1 mouse cellular context compared by ENCODE assay signal in genomic region chr16:94317752-94318151, GRCm38 (mm10).
TF ChIP-seq lines count a peak whose summit lies in the region.

No protein-coding gene starts in this region.

TF ChIP-seq in MEL, 35 proteins besides CTCF, POLR2A, EP300 and RAD21:
- TF ChIP-seq HCFC1 (IDR thresholded peaks at IDR 0.05; ENCODE audit: low read depth, low read length) (peak; percentile 28; the same call in 1 of the 2 replicates), NELFE (IDR thresholded peaks at IDR 0.05; ENCODE audit: low read depth, low read length) (no peak), GATA1 (IDR thresholded peaks at IDR 0.05; ENCODE audit: low read depth, low read length) (peak; percentile 72), ZKSCAN1 (IDR thresholded peaks at IDR 0.05; ENCODE audit: low read depth, low read length) (no peak), ELF1 (IDR thresholded peaks at IDR 0.05; ENCODE audit: low read depth, low read length) (0 out of 2 replicates have a peak, but pooled peaks have one; percentile 52), TAL1 (IDR thresholded peaks at IDR 0.05; ENCODE audit: low read length) (no peak), RCOR1 (IDR thresholded peaks at IDR 0.05; ENCODE audit: low read depth, low read length) (peak; percentile 40), TCF12 (IDR thresholded peaks at IDR 0.05; ENCODE audit: low read depth, low read length) (peak; percentile 42), MXI1 (IDR thresholded peaks at IDR 0.05; ENCODE audit: low read depth, low read length) (peak; percentile 36; the same call in 1 of the 2 replicates), ETS1 (IDR thresholded peaks at IDR 0.05; ENCODE audit: low read depth, low read length) (peak; percentile 77), MAZ (IDR thresholded peaks at IDR 0.05; ENCODE audit: low read depth, low read length) (no peak), SIN3A (IDR thresholded peaks at IDR 0.05; ENCODE audit: low read length) (peak; percentile 47)
